Mouse (Mus musculus) bone marrow macrophage, adult 2 months (primary cell): Measurements from ENCODE around the gene Plpp6.

ENCODE experiments used
- CTCF ChIP-seq: IDR thresholded peaks from 2 replicates; pipeline ENCODE4 v1.5.1; 2012; ENCODE audit warnings: low read depth, mild to moderate bottlenecking, low read length, moderate library complexity
- POLR2A ChIP-seq: IDR thresholded peaks from 2 replicates; pipeline ENCODE4 v1.6.1; 2012; ENCODE audit warnings: mild to moderate bottlenecking, low read depth, low read length, borderline replicate concordance

- no peak for TF ChIP-seq POLR2A
- TF ChIP-seq CTCF, result no peak
Observed at GRCm38 (mm10) chr19:28994870-28995269, 31.1 kb downstream of the Plpp6 start.
